Mouse (Mus musculus): ENCODE measurements around the gene Bcl7b. TPM values are rescaled to one million over a fixed set of nuclear protein-coding genes. Genes with fewer than 3 reads are reported as not detected.

Gene Bcl7b
- polyA plus RNA-seq, 1 experiment from 2014 or later = 45.3 TPM

DNA sequence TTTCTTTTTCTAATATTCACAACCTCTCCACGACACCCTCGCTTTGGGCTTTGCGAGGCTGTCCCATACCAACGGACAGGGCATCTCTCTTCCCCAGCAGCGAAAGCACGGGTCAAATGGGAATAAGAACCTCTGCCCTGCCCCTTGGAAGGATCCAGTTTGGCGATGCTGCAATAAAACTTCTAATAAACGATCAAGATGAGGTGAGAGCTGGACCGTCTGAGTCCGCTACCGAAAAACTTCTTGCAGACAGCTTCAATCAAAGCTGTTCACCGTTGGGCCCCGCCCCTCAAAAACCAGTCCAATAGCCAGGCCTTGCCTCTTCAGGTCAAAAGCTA is 19.4 kb upstream of the Bcl7b start:
- H3K27me3 ChIP-seq = no peaks in the 10 kb centered on the region
- peak overlapping the region; percentile 82 for H3K4me2 ChIP-seq
- no peaks in the 10 kb centered on the region for H3K9me3 ChIP-seq
- H3K36me3 ChIP-seq = no peaks in the 10 kb centered on the region
- no peak for ATAC-seq (ENCODE audit: low FRiP score)
- H3K27ac ChIP-seq = peak overlapping the region; percentile 81; the same call in 1 of the 2 replicates
- peak overlapping the region; percentile 81 for H3K9ac ChIP-seq
- peak overlapping the region; percentile 70 for H3K4me3 ChIP-seq
- WGBS = 0% methylated on average over 13 of the region's 13 CpGs
- peaks cover 15% of the 10 kb centered on the region for H3K4me1 ChIP-seq (replicated peaks)

GRCm38 (mm10) chr5:135149053-135149819 is 18.8 kb upstream of the Bcl7b start, which contains the start of gene Tbl2:
TSS of gene Tbl2 (plus strand) at chr5:135149657.
- Histone ChIP-seq H3K27me3 (no peaks in the 10 kb centered on the region), H3K27ac (peak within 1 kb of the TSS; percentile 81), H3K4me3 (peak within 1 kb of the TSS; percentile 70), H3K9me3 (no peaks in the 10 kb centered on the region), H3K9ac (peak within 1 kb of the TSS; percentile 81), H3K36me3 (peaks cover 4% of the 10 kb centered on the region), H3K4me1 (replicated peaks) (peaks cover 15% of the 10 kb centered on the region), H3K4me2 (peak within 1 kb of the TSS; percentile 82)
- peak; percentile 98 for ATAC-seq (ENCODE audit: low FRiP score)
- under 1% methylated on average over 60 of the region's 63 CpGs for WGBS

GRCm38 (mm10) chr5:135149820-135150178 is 18.3 kb upstream of the Bcl7b start:
- Histone ChIP-seq H3K36me3 (peaks cover 9% of the 10 kb centered on the region), H3K27ac (peak overlapping the region; percentile 81), H3K27me3 (no peaks in the 10 kb centered on the region), H3K4me3 (peak overlapping the region; percentile 70), H3K9me3 (no peaks in the 10 kb centered on the region), H3K9ac (peak overlapping the region; percentile 81), H3K4me1 (replicated peaks) (peaks cover 15% of the 10 kb centered on the region), H3K4me2 (peak overlapping the region; percentile 82)
- under 1% methylated on average over 23 of the region's 23 CpGs for WGBS
- no peak for ATAC-seq (ENCODE audit: low FRiP score)

DNA sequence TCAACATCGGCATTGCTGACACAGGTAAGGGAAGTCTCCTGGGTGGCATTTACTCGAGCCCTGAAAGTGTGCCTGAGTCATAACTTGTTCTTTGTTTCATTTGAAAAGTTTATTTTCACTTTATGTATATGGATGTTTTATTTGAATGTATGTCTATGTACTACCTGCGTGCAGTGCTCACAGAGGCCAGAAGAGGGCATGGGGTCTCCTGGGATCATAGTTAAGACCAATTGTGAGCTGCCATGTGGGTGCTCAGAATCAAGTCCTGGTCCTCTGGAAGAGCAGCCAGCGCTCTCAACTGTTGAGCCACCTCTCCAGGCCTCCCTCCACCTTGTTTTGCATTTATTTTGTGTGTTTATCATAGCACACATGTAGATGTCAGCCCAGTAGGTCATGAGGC is 11.6 kb upstream of the Bcl7b start:
- H3K9ac ChIP-seq = no peak overlapping the region
- H3K27me3 ChIP-seq = no peaks in the 10 kb centered on the region
- ATAC-seq (ENCODE audit: low FRiP score) = no peak
- no peak overlapping the region for H3K4me2 ChIP-seq
- H3K9me3 ChIP-seq = no peaks in the 10 kb centered on the region
- H3K4me3 ChIP-seq = no peak overlapping the region
- no peaks in the 10 kb centered on the region for H3K4me1 ChIP-seq (replicated peaks)
- peaks cover 75% of the 10 kb centered on the region for H3K36me3 ChIP-seq
- WGBS = 93% methylated on average over 4 of the region's 4 CpGs
- no peak overlapping the region for H3K27ac ChIP-seq

DNA sequence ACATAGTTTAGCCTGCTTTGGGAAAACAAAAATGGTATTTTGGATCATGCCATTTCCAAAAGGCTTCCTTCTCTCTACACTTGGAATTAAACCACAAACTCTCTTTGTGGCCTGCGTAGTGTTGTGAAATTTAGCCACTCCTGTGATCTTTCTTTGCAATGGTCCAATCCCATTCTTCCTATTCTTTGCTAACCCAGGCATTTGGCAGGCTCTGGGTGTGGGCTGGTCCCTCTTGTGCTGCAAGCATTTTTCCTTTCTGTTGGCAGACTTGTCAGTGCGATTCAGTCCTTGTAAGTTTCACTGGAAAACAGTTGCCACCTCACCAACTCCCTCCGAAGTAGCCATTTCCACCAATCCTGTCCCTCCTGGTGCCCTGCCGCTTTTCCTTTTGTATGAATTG is 6.9 kb upstream of the Bcl7b start:
- Histone ChIP-seq H3K4me3 (no peak overlapping the region), H3K9me3 (no peaks in the 10 kb centered on the region), H3K4me2 (no peak overlapping the region), H3K27me3 (no peaks in the 10 kb centered on the region), H3K9ac (0 out of 2 replicates have a peak overlapping the region, but pooled peaks have one; percentile 24), H3K4me1 (replicated peaks) (no peaks in the 10 kb centered on the region), H3K36me3 (peaks cover 66% of the 10 kb centered on the region), H3K27ac (no peak overlapping the region)
- ATAC-seq (ENCODE audit: low FRiP score) = no peak
- 96% methylated on average over 4 of the region's 4 CpGs for WGBS

GRCm38 (mm10) chr5:135161650-135162049 is 6.4 kb upstream of the Bcl7b start:
- no peak overlapping the region for H3K4me3 ChIP-seq
- no peak overlapping the region for H3K4me2 ChIP-seq
- no peaks in the 10 kb centered on the region for H3K4me1 ChIP-seq (replicated peaks)
- WGBS = 97% methylated on average over 7 of the region's 7 CpGs
- no peak for ATAC-seq (ENCODE audit: low FRiP score)
- no peaks in the 10 kb centered on the region for H3K9me3 ChIP-seq
- H3K27ac ChIP-seq = no peak overlapping the region
- peaks cover 62% of the 10 kb centered on the region for H3K36me3 ChIP-seq
- 0 out of 2 replicates have a peak overlapping the region, but pooled peaks have one; percentile 24 for H3K9ac ChIP-seq
- H3K27me3 ChIP-seq = no peaks in the 10 kb centered on the region

GRCm38 (mm10) chr5:135162361-135162760 is 5.7 kb upstream of the Bcl7b start:
- H3K4me3 ChIP-seq = no peak overlapping the region
- 96% methylated on average over 8 of the region's 8 CpGs for WGBS
- no peak overlapping the region for H3K9ac ChIP-seq
- no peaks in the 10 kb centered on the region for H3K27me3 ChIP-seq
- ATAC-seq (ENCODE audit: low FRiP score) = no peak
- no peaks in the 10 kb centered on the region for H3K9me3 ChIP-seq
- peaks cover 55% of the 10 kb centered on the region for H3K36me3 ChIP-seq
- no peak overlapping the region for H3K4me2 ChIP-seq
- no peak overlapping the region for H3K27ac ChIP-seq
- no peaks in the 10 kb centered on the region for H3K4me1 ChIP-seq (replicated peaks)

- no peak overlapping the region for H3K4me2 ChIP-seq
- no peaks in the 10 kb centered on the region for H3K9me3 ChIP-seq
- H3K27me3 ChIP-seq = no peaks in the 10 kb centered on the region
- H3K4me1 ChIP-seq (replicated peaks) = peaks cover 3% of the 10 kb centered on the region
- H3K36me3 ChIP-seq = peaks cover 51% of the 10 kb centered on the region
- no peak for ATAC-seq (ENCODE audit: low FRiP score)
- 93% methylated on average over 6 of the region's 6 CpGs for WGBS
- no peak overlapping the region for H3K27ac ChIP-seq
- H3K4me3 ChIP-seq = no peak overlapping the region
- no peak overlapping the region for H3K9ac ChIP-seq
Measured at GRCm38 (mm10) chr5:135162821-135163220, 5.3 kb upstream of the Bcl7b start.

GRCm38 (mm10) chr5:135166909-135167308 is 1.2 kb upstream of the Bcl7b start:
- Histone ChIP-seq H3K9ac (no peak overlapping the region), H3K4me1 (replicated peaks) (peaks cover 21% of the 10 kb centered on the region), H3K4me2 (no peak overlapping the region), H3K4me3 (no peak overlapping the region), H3K27me3 (no peaks in the 10 kb centered on the region), H3K36me3 (peaks cover 23% of the 10 kb centered on the region), H3K9me3 (no peaks in the 10 kb centered on the region), H3K27ac (no peak overlapping the region)
- 86% methylated on average over 4 of the region's 4 CpGs for WGBS
- ATAC-seq (ENCODE audit: low FRiP score) = no peak

GRCm38 (mm10) chr5:135167469-135167868 is 614 bp upstream of the Bcl7b start:
- Histone ChIP-seq H3K9me3 (no peaks in the 10 kb centered on the region), H3K4me3 (peak overlapping the region; percentile 63; the same call in 1 of the 2 replicates), H3K4me1 (replicated peaks) (peaks cover 21% of the 10 kb centered on the region), H3K4me2 (peak overlapping the region; percentile 93; the same call in 1 of the 2 replicates), H3K9ac (no peak overlapping the region), H3K27me3 (no peaks in the 10 kb centered on the region), H3K36me3 (peaks cover 23% of the 10 kb centered on the region), H3K27ac (peak overlapping the region; percentile 100; the same call in 1 of the 2 replicates)
- no peak for ATAC-seq (ENCODE audit: low FRiP score)
- WGBS = 94% methylated on average over 4 of the region's 4 CpGs

DNA sequence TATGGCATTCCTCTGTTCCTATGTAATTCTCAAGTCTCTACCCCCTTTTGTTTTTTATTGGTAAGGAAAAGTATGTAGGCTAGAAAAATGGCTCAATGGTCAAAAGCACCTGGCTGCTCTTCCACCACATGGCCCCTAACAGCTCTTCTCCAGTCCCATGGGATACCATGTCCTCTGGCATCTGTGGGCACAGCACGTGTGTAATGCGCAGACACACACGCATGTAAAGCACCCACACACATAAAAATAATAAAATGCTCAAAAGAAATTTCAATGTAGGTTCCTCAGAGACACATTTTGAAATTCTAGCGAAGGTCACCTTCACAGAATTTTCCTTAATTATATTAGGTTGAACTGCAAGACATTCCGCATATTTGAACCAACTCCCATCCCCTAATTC is 1.4 kb downstream of the Bcl7b start:
- H3K27ac ChIP-seq = peak overlapping the region; percentile 100
- ATAC-seq (ENCODE audit: low FRiP score) = no peak
- H3K4me2 ChIP-seq = peak overlapping the region; percentile 93
- no peaks in the 10 kb centered on the region for H3K27me3 ChIP-seq
- H3K4me3 ChIP-seq = peak overlapping the region; percentile 63
- H3K36me3 ChIP-seq = peaks cover 38% of the 10 kb centered on the region
- peaks cover 21% of the 10 kb centered on the region for H3K4me1 ChIP-seq (replicated peaks)
- H3K9ac ChIP-seq = peak overlapping the region; percentile 91
- 93% methylated on average over 5 of the region's 5 CpGs for WGBS
- H3K9me3 ChIP-seq = no peaks in the 10 kb centered on the region

- 0 out of 2 replicates have a peak overlapping the region, but pooled peaks have one; percentile 15 for H3K9ac ChIP-seq
- H3K4me2 ChIP-seq = no peak overlapping the region
- no peak for ATAC-seq (ENCODE audit: low FRiP score)
- 95% methylated on average over 6 of the region's 6 CpGs for WGBS
- peaks cover 21% of the 10 kb centered on the region for H3K4me1 ChIP-seq (replicated peaks)
- no peak overlapping the region for H3K4me3 ChIP-seq
- H3K9me3 ChIP-seq = no peaks in the 10 kb centered on the region
- H3K27me3 ChIP-seq = no peaks in the 10 kb centered on the region
- H3K36me3 ChIP-seq = peaks cover 56% of the 10 kb centered on the region
- H3K27ac ChIP-seq = no peak overlapping the region
Measured at GRCm38 (mm10) chr5:135171688-135172220, 3.7 kb downstream of the Bcl7b start.

GRCm38 (mm10) chr5:135172986-135173385 is 4.9 kb downstream of the Bcl7b start:
- no peak overlapping the region for H3K9ac ChIP-seq
- no peak overlapping the region for H3K4me3 ChIP-seq
- ATAC-seq (ENCODE audit: low FRiP score) = no peak
- H3K4me2 ChIP-seq = no peak overlapping the region
- H3K36me3 ChIP-seq = peaks cover 69% of the 10 kb centered on the region
- H3K4me1 ChIP-seq (replicated peaks) = peaks cover 16% of the 10 kb centered on the region
- 96% methylated on average over 5 of the region's 5 CpGs for whole genome bisulfite sequencing
- no peak overlapping the region for H3K27ac ChIP-seq
- no peaks in the 10 kb centered on the region for H3K9me3 ChIP-seq
- H3K27me3 ChIP-seq = no peaks in the 10 kb centered on the region

Data from hindbrain, embryonic 13.5 days (tissue).